Mouse (Mus musculus): ENCODE data around the gene Zfp273.

GRCm38 (mm10) chr13:67844119-67844852, 30.7 kb downstream of the Zfp273 start:
- TF ChIP-seq POLR2A (IDR thresholded peaks at IDR 0.05; ENCODE audit: low read depth, low read length), result no peak
- no peak for TF ChIP-seq CTCF (IDR thresholded peaks at IDR 0.05; ENCODE audit: extremely low read depth, insufficient read depth, insufficient read length, insufficient replicate concordance)
